Mouse (Mus musculus) cortical plate, adult 2 months (tissue): Measurements from ENCODE around the gene Scg5.

ENCODE experiments used
- CTCF ChIP-seq: fragments of 200-500 bp; IDR thresholded peaks from 2 replicates; pipeline ENCODE4 v1.5.1; 2011; ENCODE audit warnings: mild to moderate bottlenecking, control low read depth, low read length; ENCODE audit not compliant: insufficient read depth; ENCODE audit errors: extremely low read depth
- POLR2A ChIP-seq: fragments of 200-500 bp; IDR thresholded peaks from 2 replicates; pipeline ENCODE4 v1.6.1; 2011; ENCODE audit warnings: mild to moderate bottlenecking, low read length, control low read depth; ENCODE audit not compliant: insufficient read depth; ENCODE audit errors: extremely low read depth

DNA sequence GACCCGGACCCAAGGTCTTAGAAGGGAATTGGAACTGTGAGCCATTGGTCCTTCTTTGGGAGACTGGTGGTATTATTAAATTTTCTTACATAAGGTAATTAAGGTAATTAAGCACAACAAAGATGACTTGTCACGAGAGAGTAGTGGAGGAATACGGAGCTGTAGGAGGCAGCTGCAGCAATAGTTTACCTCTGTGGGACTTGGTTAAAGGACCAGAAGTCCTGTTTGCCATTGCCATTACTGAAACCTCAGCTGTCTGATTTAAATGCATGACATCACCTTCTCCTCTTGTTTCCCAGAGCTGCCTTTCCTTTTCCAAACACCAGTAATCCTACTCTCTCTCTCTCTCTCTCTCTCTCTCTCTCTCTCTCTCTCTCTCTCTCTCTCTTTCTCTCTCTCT lies 20.2 kb upstream of the Scg5 start:
- TF ChIP-seq POLR2A (no peak), CTCF (no peak)
